Mouse (Mus musculus): ENCODE results near the gene Msl1. TPM values are rescaled to one million over a fixed set of nuclear protein-coding genes. Genes with fewer than 3 reads are reported as not detected.

Gene Msl1
- polyA plus RNA-seq, 1 experiment = 40.5 TPM

- no peak overlapping the region for H3K4me3 ChIP-seq (ENCODE audit: insufficient read depth, poor library complexity, severe bottlenecking)
- no peak for TF ChIP-seq CTCF (IDR thresholded peaks at IDR 0.05; ENCODE audit: control insufficient read depth, insufficient read depth, insufficient read length)
- no peak for TF ChIP-seq MYOG (IDR thresholded peaks at IDR 0.05; ENCODE audit: control insufficient read depth, extremely low read depth, insufficient read length)
- no peak for TF ChIP-seq CEBPB (IDR thresholded peaks at IDR 0.05; ENCODE audit: low read depth)
- no peak for TF ChIP-seq MAX (IDR thresholded peaks at IDR 0.05)
- no peak for TF ChIP-seq FOSL1 (IDR thresholded peaks at IDR 0.05; ENCODE audit: insufficient read depth, low read length, poor library complexity, severe bottlenecking)
- no peak for TF ChIP-seq USF1 (IDR thresholded peaks at IDR 0.05; ENCODE audit: low read depth)
- no peak for TF ChIP-seq MYOD1 (IDR thresholded peaks at IDR 0.05; ENCODE audit: control insufficient read depth, insufficient read length, low read depth)
- H3K79me3 ChIP-seq (ENCODE audit: low read depth) = no peaks in the 10 kb centered on the region
- no peaks in the 10 kb centered on the region for H3K27me3 ChIP-seq (ENCODE audit: control insufficient read depth, insufficient read depth, insufficient read length)
- H3K36me3 ChIP-seq (ENCODE audit: control insufficient read depth, insufficient read depth) = no peaks in the 10 kb centered on the region
- no peak overlapping the region for H3ac ChIP-seq (ENCODE audit: control insufficient read depth, insufficient read length, low read depth)
- no peaks in the 10 kb centered on the region for H3K79me2 ChIP-seq (ENCODE audit: control insufficient read depth, insufficient read depth)
Observed at GRCm38 (mm10) chr11:98846016-98846415, 50.7 kb downstream of the Msl1 start.

DNA sequence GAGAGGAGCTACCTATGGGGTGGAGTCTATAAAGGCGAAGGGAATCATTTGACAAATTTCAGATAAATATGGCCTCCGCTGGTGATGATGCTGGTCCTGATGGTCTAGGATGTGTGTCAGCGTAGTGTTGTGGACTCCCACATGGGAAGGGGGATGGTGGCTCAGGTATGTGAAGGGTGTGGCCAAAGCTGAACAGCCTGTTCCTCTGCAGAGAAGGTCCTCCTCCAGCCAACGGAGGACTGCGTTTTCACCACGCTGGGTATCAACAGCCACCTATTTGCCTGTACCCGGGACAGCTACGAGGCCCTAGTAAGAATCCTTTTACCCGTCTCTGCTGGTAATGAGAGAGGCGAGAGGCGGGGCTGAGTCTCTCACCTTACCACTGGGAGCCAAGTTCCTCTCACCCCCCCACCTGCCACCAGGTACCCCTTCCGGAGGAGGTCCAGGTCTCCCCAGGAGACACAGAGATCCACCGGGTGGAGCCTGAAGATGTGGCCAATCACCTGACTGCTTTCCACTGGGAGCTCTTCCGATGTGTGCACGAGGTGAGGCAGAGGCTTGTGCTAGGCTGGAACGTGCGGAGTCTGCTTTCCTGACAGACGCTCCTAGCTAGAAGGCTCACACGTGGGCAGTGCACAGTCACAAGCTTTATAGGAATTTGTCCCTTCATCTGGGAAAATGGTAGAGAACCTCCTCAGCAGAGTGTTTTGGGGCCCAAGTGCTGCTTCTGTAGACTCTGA, 51.7 kb downstream of the Msl1 start:
- Histone ChIP-seq H3K79me3 (ENCODE audit: low read depth) (no peaks in the 10 kb centered on the region), H3K79me2 (ENCODE audit: control insufficient read depth, insufficient read depth) (no peaks in the 10 kb centered on the region), H3ac (ENCODE audit: control insufficient read depth, insufficient read length, low read depth) (no peak overlapping the region), H3K4me3 (ENCODE audit: insufficient read depth, poor library complexity, severe bottlenecking) (no peak overlapping the region), H3K36me3 (ENCODE audit: control insufficient read depth, insufficient read depth) (no peaks in the 10 kb centered on the region), H3K27me3 (ENCODE audit: control insufficient read depth, insufficient read depth, insufficient read length) (no peaks in the 10 kb centered on the region)
- no peak for TF ChIP-seq MYOD1 (IDR thresholded peaks at IDR 0.05; ENCODE audit: control insufficient read depth, insufficient read length, low read depth)
- TF ChIP-seq CEBPB (IDR thresholded peaks at IDR 0.05; ENCODE audit: low read depth) = no peak
- no peak for TF ChIP-seq USF1 (IDR thresholded peaks at IDR 0.05; ENCODE audit: low read depth)
- TF ChIP-seq CTCF (IDR thresholded peaks at IDR 0.05; ENCODE audit: control insufficient read depth, insufficient read depth, insufficient read length) = no peak
- TF ChIP-seq MAX (IDR thresholded peaks at IDR 0.05) = no peak
- no peak for TF ChIP-seq FOSL1 (IDR thresholded peaks at IDR 0.05; ENCODE audit: insufficient read depth, low read length, poor library complexity, severe bottlenecking)
- no peak for TF ChIP-seq MYOG (IDR thresholded peaks at IDR 0.05; ENCODE audit: control insufficient read depth, extremely low read depth, insufficient read length)

GRCm38 (mm10) chr11:98849196-98849894, 54.0 kb downstream of the Msl1 start:
- no peaks in the 10 kb centered on the region for H3K27me3 ChIP-seq (ENCODE audit: control insufficient read depth, insufficient read depth, insufficient read length)
- no peak overlapping the region for H3ac ChIP-seq (ENCODE audit: control insufficient read depth, insufficient read length, low read depth)
- H3K79me2 ChIP-seq (ENCODE audit: control insufficient read depth, insufficient read depth) = no peaks in the 10 kb centered on the region
- H3K4me3 ChIP-seq (ENCODE audit: insufficient read depth, poor library complexity, severe bottlenecking) = no peak overlapping the region
- TF ChIP-seq USF1 (IDR thresholded peaks at IDR 0.05; ENCODE audit: low read depth) = no peak
- no peak for TF ChIP-seq MYOG (IDR thresholded peaks at IDR 0.05; ENCODE audit: control insufficient read depth, extremely low read depth, insufficient read length)
- no peaks in the 10 kb centered on the region for H3K36me3 ChIP-seq (ENCODE audit: control insufficient read depth, insufficient read depth)
- H3K79me3 ChIP-seq (ENCODE audit: low read depth) = no peaks in the 10 kb centered on the region

GRCm38 (mm10) chr11:98850100-98851093, 55.1 kb downstream of the Msl1 start:
- Histone ChIP-seq H3K36me3 (ENCODE audit: control insufficient read depth, insufficient read depth) (no peaks in the 10 kb centered on the region), H3K4me3 (ENCODE audit: insufficient read depth, poor library complexity, severe bottlenecking) (no peak overlapping the region), H3K79me3 (ENCODE audit: low read depth) (no peaks in the 10 kb centered on the region), H3K79me2 (ENCODE audit: control insufficient read depth, insufficient read depth) (no peaks in the 10 kb centered on the region), H3K27me3 (ENCODE audit: control insufficient read depth, insufficient read depth, insufficient read length) (no peaks in the 10 kb centered on the region), H3ac (ENCODE audit: control insufficient read depth, insufficient read length, low read depth) (no peak overlapping the region)
- no peak for TF ChIP-seq MYOG (IDR thresholded peaks at IDR 0.05; ENCODE audit: control insufficient read depth, extremely low read depth, insufficient read length)
- no peak for TF ChIP-seq CTCF (IDR thresholded peaks at IDR 0.05; ENCODE audit: control insufficient read depth, insufficient read depth, insufficient read length)
- no peak for TF ChIP-seq MAX (IDR thresholded peaks at IDR 0.05)
- no peak for TF ChIP-seq FOSL1 (IDR thresholded peaks at IDR 0.05; ENCODE audit: insufficient read depth, low read length, poor library complexity, severe bottlenecking)
- TF ChIP-seq CEBPB (IDR thresholded peaks at IDR 0.05; ENCODE audit: low read depth) = no peak
- no peak for TF ChIP-seq MYOD1 (IDR thresholded peaks at IDR 0.05; ENCODE audit: control insufficient read depth, insufficient read length, low read depth)
- TF ChIP-seq USF1 (IDR thresholded peaks at IDR 0.05; ENCODE audit: low read depth) = no peak

DNA sequence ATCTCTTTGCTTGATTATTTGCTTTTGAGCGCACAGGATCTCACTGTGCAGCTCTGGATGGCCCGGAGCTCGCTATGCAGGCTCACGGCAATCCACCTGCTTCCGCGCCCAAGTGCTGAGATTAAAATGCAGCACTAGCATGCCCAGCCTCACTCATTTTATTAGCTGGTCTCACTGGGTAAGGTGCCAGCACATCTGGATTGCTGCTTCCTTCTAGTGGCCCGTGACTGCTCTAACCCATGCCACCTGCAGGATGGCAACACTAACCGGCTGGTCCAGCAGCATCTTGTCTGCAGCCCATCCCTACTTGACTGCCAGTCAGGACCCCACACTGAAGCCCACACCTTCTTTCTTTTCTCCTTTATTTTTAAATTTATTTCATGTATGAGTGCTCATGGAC, 58.8 kb downstream of the Msl1 start:
- Histone ChIP-seq H3K36me3 (ENCODE audit: control insufficient read depth, insufficient read depth) (no peaks in the 10 kb centered on the region), H3K79me3 (ENCODE audit: low read depth) (no peaks in the 10 kb centered on the region), H3ac (ENCODE audit: control insufficient read depth, insufficient read length, low read depth) (no peak overlapping the region), H3K4me3 (ENCODE audit: insufficient read depth, poor library complexity, severe bottlenecking) (no peak overlapping the region), H3K27me3 (ENCODE audit: control insufficient read depth, insufficient read depth, insufficient read length) (no peaks in the 10 kb centered on the region), H3K79me2 (ENCODE audit: control insufficient read depth, insufficient read depth) (no peaks in the 10 kb centered on the region)
- no peak for TF ChIP-seq CEBPB (IDR thresholded peaks at IDR 0.05; ENCODE audit: low read depth)
- TF ChIP-seq FOSL1 (IDR thresholded peaks at IDR 0.05; ENCODE audit: insufficient read depth, low read length, poor library complexity, severe bottlenecking) = no peak
- no peak for TF ChIP-seq MAX (IDR thresholded peaks at IDR 0.05)
- no peak for TF ChIP-seq MYOD1 (IDR thresholded peaks at IDR 0.05; ENCODE audit: control insufficient read depth, insufficient read length, low read depth)
- no peak for TF ChIP-seq MYOG (IDR thresholded peaks at IDR 0.05; ENCODE audit: control insufficient read depth, extremely low read depth, insufficient read length)
- no peak for TF ChIP-seq USF1 (IDR thresholded peaks at IDR 0.05; ENCODE audit: low read depth)
- TF ChIP-seq CTCF (IDR thresholded peaks at IDR 0.05; ENCODE audit: control insufficient read depth, insufficient read depth, insufficient read length) = no peak
